Mouse (Mus musculus): ENCODE measurements at regions not wholly inside any gene's neighbourhood (a gene's known extent, or its start where the extent isn't known, plus 50 kb on each side); places are given as distances from the start of the nearest gene placed in this dataset.

GRCm38 (mm10) chr16:93031624-93032023 is 205.7 kb upstream of the Runx1 start:
- no peak overlapping the region for H3K27ac ChIP-seq (ENCODE audit: low read length)
- WGBS = 78% methylated on average over 5 of the region's 5 CpGs
- H3K4me2 ChIP-seq (ENCODE audit: low read depth, low read length) = no peak overlapping the region
- no peak overlapping the region for H3K9ac ChIP-seq (ENCODE audit: low read length)
- H3K4me3 ChIP-seq (ENCODE audit: low read length) = no peak overlapping the region
- H3K36me3 ChIP-seq (ENCODE audit: control insufficient read depth, insufficient read depth) = no peaks in the 10 kb centered on the region
- no peak for ATAC-seq (replicated peaks; ENCODE audit: extremely low read depth, insufficient read depth, low FRiP score)
- no peaks in the 10 kb centered on the region for H3K9me3 ChIP-seq (replicated peaks; ENCODE audit: control insufficient read depth, low read length)
- no peaks in the 10 kb centered on the region for H3K27me3 ChIP-seq (ENCODE audit: control insufficient read depth, insufficient read depth, low read length)
- no peaks in the 10 kb centered on the region for H3K4me1 ChIP-seq (ENCODE audit: control insufficient read depth, insufficient read depth, low read length)

GRCm38 (mm10) chr16:93028640-93029039 is 202.7 kb upstream of the Runx1 start:
- Histone ChIP-seq H3K9me3 (replicated peaks; ENCODE audit: control insufficient read depth, low read length) (no peaks in the 10 kb centered on the region), H3K27ac (ENCODE audit: low read length) (no peak overlapping the region), H3K4me2 (ENCODE audit: low read depth, low read length) (no peak overlapping the region), H3K27me3 (ENCODE audit: control insufficient read depth, insufficient read depth, low read length) (no peaks in the 10 kb centered on the region), H3K36me3 (ENCODE audit: control insufficient read depth, insufficient read depth) (no peaks in the 10 kb centered on the region), H3K9ac (ENCODE audit: low read length) (no peak overlapping the region), H3K4me3 (ENCODE audit: low read length) (no peak overlapping the region), H3K4me1 (ENCODE audit: control insufficient read depth, insufficient read depth, low read length) (no peaks in the 10 kb centered on the region)
- 70% methylated on average over 7 of the region's 7 CpGs for WGBS
- ATAC-seq (replicated peaks; ENCODE audit: extremely low read depth, insufficient read depth, low FRiP score) = no peak

GRCm38 (mm10) chr16:93028016-93028415 is 202.1 kb upstream of the Runx1 start:
- no peak for ATAC-seq (replicated peaks; ENCODE audit: extremely low read depth, insufficient read depth, low FRiP score)
- H3K4me1 ChIP-seq (ENCODE audit: control insufficient read depth, insufficient read depth, low read length) = no peaks in the 10 kb centered on the region
- H3K4me2 ChIP-seq (ENCODE audit: low read depth, low read length) = no peak overlapping the region
- H3K4me3 ChIP-seq (ENCODE audit: low read length) = no peak overlapping the region
- H3K36me3 ChIP-seq (ENCODE audit: control insufficient read depth, insufficient read depth) = no peaks in the 10 kb centered on the region
- H3K27me3 ChIP-seq (ENCODE audit: control insufficient read depth, insufficient read depth, low read length) = no peaks in the 10 kb centered on the region
- 77% methylated on average over 7 of the region's 7 CpGs for WGBS
- H3K9ac ChIP-seq (ENCODE audit: low read length) = no peak overlapping the region
- no peaks in the 10 kb centered on the region for H3K9me3 ChIP-seq (replicated peaks; ENCODE audit: control insufficient read depth, low read length)
- H3K27ac ChIP-seq (ENCODE audit: low read length) = no peak overlapping the region

- no peak overlapping the region for H3K27ac ChIP-seq (ENCODE audit: low read length)
- H3K27me3 ChIP-seq (ENCODE audit: control insufficient read depth, insufficient read depth, low read length) = peaks cover 3% of the 10 kb centered on the region; the same call in 1 of the 2 replicates
- H3K9me3 ChIP-seq (replicated peaks; ENCODE audit: control insufficient read depth, low read length) = no peaks in the 10 kb centered on the region
- no peak for ATAC-seq (replicated peaks; ENCODE audit: extremely low read depth, insufficient read depth, low FRiP score)
- H3K4me1 ChIP-seq (ENCODE audit: control insufficient read depth, insufficient read depth, low read length) = no peaks in the 10 kb centered on the region
- H3K4me3 ChIP-seq (ENCODE audit: low read length) = no peak overlapping the region
- WGBS = 51% methylated on average over 11 of the region's 11 CpGs
- no peaks in the 10 kb centered on the region for H3K36me3 ChIP-seq (ENCODE audit: control insufficient read depth, insufficient read depth)
- H3K9ac ChIP-seq (ENCODE audit: low read length) = no peak overlapping the region
- no peak overlapping the region for H3K4me2 ChIP-seq (ENCODE audit: low read depth, low read length)
These were observed 200.2 kb upstream of the Runx1 start for GRCm38 (mm10) chr16:93026094-93026648.

GRCm38 (mm10) chr16:93019800-93020555 is 194.0 kb upstream of the Runx1 start:
- H3K27ac ChIP-seq (ENCODE audit: low read length) = no peak overlapping the region
- no peak for ATAC-seq (replicated peaks; ENCODE audit: extremely low read depth, insufficient read depth, low FRiP score)
- H3K4me3 ChIP-seq (ENCODE audit: low read length) = no peak overlapping the region
- H3K9me3 ChIP-seq (replicated peaks; ENCODE audit: control insufficient read depth, low read length) = no peaks in the 10 kb centered on the region
- WGBS = 67% methylated on average over 7 of the region's 7 CpGs
- no peak overlapping the region for H3K4me2 ChIP-seq (ENCODE audit: low read depth, low read length)
- no peak overlapping the region for H3K9ac ChIP-seq (ENCODE audit: low read length)
- no peaks in the 10 kb centered on the region for H3K36me3 ChIP-seq (ENCODE audit: control insufficient read depth, insufficient read depth)
- H3K27me3 ChIP-seq (ENCODE audit: control insufficient read depth, insufficient read depth, low read length) = peaks cover 31% of the 10 kb centered on the region
- H3K4me1 ChIP-seq (ENCODE audit: control insufficient read depth, insufficient read depth, low read length) = no peaks in the 10 kb centered on the region

- H3K4me1 ChIP-seq (ENCODE audit: control insufficient read depth, insufficient read depth, low read length) = no peaks in the 10 kb centered on the region
- WGBS = 43% methylated on average over 5 of the region's 5 CpGs
- H3K4me2 ChIP-seq (ENCODE audit: low read depth, low read length) = no peak overlapping the region
- H3K4me3 ChIP-seq (ENCODE audit: low read length) = no peak overlapping the region
- peaks cover 35% of the 10 kb centered on the region for H3K27me3 ChIP-seq (ENCODE audit: control insufficient read depth, insufficient read depth, low read length)
- no peak overlapping the region for H3K9ac ChIP-seq (ENCODE audit: low read length)
- no peaks in the 10 kb centered on the region for H3K36me3 ChIP-seq (ENCODE audit: control insufficient read depth, insufficient read depth)
- no peaks in the 10 kb centered on the region for H3K9me3 ChIP-seq (replicated peaks; ENCODE audit: control insufficient read depth, low read length)
- no peak overlapping the region for H3K27ac ChIP-seq (ENCODE audit: low read length)
- no peak for ATAC-seq (replicated peaks; ENCODE audit: extremely low read depth, insufficient read depth, low FRiP score)
These were observed 192.8 kb upstream of the Runx1 start for GRCm38 (mm10) chr16:93018766-93019165.

GRCm38 (mm10) chr16:93017025-93017424 is 191.1 kb upstream of the Runx1 start:
- no peak overlapping the region for H3K27ac ChIP-seq (ENCODE audit: low read length)
- H3K4me2 ChIP-seq (ENCODE audit: low read depth, low read length) = no peak overlapping the region
- H3K9me3 ChIP-seq (replicated peaks; ENCODE audit: control insufficient read depth, low read length) = no peaks in the 10 kb centered on the region
- no peak for ATAC-seq (replicated peaks; ENCODE audit: extremely low read depth, insufficient read depth, low FRiP score)
- no peaks in the 10 kb centered on the region for H3K4me1 ChIP-seq (ENCODE audit: control insufficient read depth, insufficient read depth, low read length)
- H3K9ac ChIP-seq (ENCODE audit: low read length) = no peak overlapping the region
- 83% methylated on average over 9 of the region's 9 CpGs for WGBS
- H3K36me3 ChIP-seq (ENCODE audit: control insufficient read depth, insufficient read depth) = no peaks in the 10 kb centered on the region
- no peak overlapping the region for H3K4me3 ChIP-seq (ENCODE audit: low read length)
- peaks cover 39% of the 10 kb centered on the region for H3K27me3 ChIP-seq (ENCODE audit: control insufficient read depth, insufficient read depth, low read length)

GRCm38 (mm10) chr16:93015636-93016035 is 189.7 kb upstream of the Runx1 start:
- Histone ChIP-seq H3K4me2 (ENCODE audit: low read depth, low read length) (no peak overlapping the region), H3K4me1 (ENCODE audit: control insufficient read depth, insufficient read depth, low read length) (no peaks in the 10 kb centered on the region), H3K4me3 (ENCODE audit: low read length) (no peak overlapping the region), H3K9ac (ENCODE audit: low read length) (no peak overlapping the region), H3K27ac (ENCODE audit: low read length) (no peak overlapping the region), H3K27me3 (ENCODE audit: control insufficient read depth, insufficient read depth, low read length) (peaks cover 32% of the 10 kb centered on the region), H3K36me3 (ENCODE audit: control insufficient read depth, insufficient read depth) (no peaks in the 10 kb centered on the region), H3K9me3 (replicated peaks; ENCODE audit: control insufficient read depth, low read length) (no peaks in the 10 kb centered on the region)
- 48% methylated on average over 6 of the region's 6 CpGs for WGBS
- ATAC-seq (replicated peaks; ENCODE audit: extremely low read depth, insufficient read depth, low FRiP score) = no peak

GRCm38 (mm10) chr16:93014991-93015390 is 189.0 kb upstream of the Runx1 start:
- no peaks in the 10 kb centered on the region for H3K9me3 ChIP-seq (replicated peaks; ENCODE audit: control insufficient read depth, low read length)
- H3K27ac ChIP-seq (ENCODE audit: low read length) = no peak overlapping the region
- ATAC-seq (replicated peaks; ENCODE audit: extremely low read depth, insufficient read depth, low FRiP score) = no peak
- no peaks in the 10 kb centered on the region for H3K4me1 ChIP-seq (ENCODE audit: control insufficient read depth, insufficient read depth, low read length)
- H3K27me3 ChIP-seq (ENCODE audit: control insufficient read depth, insufficient read depth, low read length) = peaks cover 32% of the 10 kb centered on the region
- H3K36me3 ChIP-seq (ENCODE audit: control insufficient read depth, insufficient read depth) = no peaks in the 10 kb centered on the region
- no peak overlapping the region for H3K4me2 ChIP-seq (ENCODE audit: low read depth, low read length)
- H3K4me3 ChIP-seq (ENCODE audit: low read length) = no peak overlapping the region
- 84% methylated on average over 9 of the region's 9 CpGs for WGBS
- H3K9ac ChIP-seq (ENCODE audit: low read length) = no peak overlapping the region
